Mouse (Mus musculus) spleen, postnatal 4 days (tissue): ENCODE results near the gene Palld.

Experiments
- DNase-seq, 2 experiments: peaks; one replicate each; pipeline ENCODE4 v3.0.0; 2022; ENCODE audit warnings: low spot score in 2 of 2

Gene Palld

DNA sequence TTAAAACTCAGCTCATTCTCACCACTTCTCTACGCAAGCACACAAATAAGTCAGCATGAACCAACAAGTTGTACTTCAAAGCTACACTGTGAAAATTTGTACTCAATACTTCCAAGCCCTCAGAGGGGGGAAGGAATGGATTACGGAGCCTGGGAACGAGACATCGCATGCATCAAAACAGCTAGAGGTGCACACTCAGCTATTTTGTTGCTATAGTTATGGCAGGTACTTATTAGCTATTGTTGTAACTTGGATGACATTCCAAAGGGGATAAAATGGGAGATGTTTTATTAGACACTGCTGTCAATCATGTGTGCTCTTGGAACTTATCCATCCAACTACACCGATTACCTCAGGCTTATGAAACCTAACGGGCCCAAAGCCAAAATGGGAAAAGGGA lies 171.8 kb downstream of the Palld start:
- no peak for DNase-seq

DNA sequence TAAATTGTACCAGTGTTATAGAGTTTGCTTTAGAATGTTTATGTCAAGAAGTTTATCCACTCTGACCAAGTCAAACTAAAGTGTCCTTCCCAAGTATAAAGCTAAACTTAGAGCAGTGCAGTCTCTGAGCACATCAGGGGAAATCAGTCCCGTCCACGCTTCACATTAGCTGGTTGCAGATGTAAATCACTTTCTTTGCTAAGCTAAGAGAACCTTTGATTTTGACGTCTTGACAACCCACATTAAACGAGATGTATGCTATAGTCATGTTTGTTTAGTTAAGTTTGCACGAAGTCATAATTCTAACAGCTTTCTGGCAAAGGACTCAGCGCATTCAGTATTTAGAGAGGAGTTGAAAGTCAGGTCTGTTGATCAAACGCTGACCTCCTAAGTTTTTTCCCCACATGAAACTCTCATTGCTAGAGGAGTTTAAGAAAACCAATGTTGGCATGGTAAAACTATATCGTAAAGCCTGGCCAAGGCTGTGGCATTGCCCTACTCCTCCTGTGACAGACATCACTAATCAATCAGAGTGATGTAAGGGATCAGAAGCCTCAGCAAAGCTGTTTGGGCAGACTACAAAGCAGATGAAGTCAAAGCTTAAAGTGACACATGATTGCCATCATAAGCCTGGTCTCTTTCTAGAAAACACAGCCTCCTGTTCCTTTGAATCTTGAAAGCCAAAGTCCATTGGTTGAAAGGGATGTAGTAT lies 177.0 kb downstream of the Palld start:
- DNase-seq, result no peak

DNA sequence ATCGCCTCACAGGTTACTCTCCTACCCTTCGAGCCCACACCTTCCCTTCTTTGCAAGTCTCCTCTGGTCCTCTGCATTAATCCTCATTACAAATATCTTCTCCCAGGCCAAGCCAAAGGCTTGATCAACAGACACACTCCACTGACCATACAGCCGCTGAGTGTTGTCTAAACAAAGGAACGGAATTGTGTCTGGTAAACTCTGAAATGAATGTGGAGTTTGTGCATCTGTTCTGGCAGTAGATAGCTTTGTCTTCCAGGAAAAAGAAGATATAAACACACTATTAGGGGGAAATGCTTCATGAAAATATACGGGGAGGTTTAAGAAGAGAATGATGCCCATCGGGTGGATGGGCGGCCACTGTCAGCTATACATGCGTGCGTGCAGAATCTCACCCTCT lies 180.3 kb downstream of the Palld start:
- DNase-seq, result no peak

DNA sequence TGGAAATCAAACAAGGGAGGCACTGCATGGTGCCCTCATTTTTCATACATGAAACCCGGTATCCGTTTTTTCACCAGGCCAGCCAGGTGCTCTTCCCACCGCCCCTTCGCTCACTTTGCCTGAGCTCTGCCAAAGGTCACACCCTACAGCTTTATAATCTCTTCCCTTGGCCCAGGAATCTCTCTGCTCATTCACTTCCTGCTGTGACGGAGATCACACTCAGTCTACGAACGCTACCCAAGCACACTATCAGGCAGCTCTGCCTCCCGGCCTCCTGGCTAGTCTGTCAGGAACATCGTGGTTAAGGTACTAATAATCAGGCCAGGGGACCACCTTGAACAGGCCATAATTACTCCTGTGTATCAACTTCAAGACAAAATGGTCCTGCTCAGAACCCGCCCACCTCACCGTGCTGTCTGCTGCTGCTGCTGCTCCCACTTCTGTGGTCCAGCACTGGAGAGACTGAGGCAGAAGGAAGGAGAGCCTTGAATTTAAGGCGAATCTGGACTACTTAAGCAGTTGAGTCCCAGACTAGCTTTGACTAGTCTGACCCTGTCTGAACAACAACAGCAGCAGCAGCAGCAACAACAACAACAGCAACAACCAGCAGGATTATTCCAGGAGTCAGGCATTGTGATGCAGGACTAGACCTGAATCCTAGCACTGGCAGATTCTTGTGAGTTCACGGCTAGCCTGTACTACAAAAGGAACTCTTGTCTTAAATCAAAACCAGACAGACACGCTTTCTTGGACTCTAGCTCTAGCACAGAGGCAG lies 187.0 kb downstream of the Palld start:
- no peak for DNase-seq

DNA sequence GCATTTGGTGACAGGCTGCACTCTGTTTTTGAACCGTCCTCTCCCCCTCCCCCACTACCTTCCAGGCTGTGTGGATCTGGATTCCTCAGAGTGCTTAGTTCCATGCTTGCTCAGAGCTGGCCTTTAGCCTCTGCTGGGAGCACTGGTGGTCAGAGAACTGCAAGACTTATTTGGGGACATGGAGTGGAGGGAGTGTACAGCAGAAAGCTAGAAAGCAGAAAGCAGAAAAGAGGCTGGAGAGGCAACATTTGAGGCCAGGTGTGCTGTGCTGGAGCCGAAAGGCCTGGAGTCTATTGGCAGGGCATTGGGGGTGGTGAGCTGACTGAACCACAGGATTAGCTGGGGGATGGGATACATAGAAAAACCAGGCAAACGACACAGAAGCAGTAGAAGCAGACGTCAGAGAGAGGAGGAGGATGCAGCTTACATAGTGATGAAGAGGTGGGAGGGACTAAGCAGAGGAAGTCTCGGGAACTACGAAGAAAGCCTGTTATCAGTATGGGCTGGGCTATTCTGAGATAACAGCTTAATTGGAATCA lies 188.1 kb downstream of the Palld start:
- no peak for DNase-seq

DNA sequence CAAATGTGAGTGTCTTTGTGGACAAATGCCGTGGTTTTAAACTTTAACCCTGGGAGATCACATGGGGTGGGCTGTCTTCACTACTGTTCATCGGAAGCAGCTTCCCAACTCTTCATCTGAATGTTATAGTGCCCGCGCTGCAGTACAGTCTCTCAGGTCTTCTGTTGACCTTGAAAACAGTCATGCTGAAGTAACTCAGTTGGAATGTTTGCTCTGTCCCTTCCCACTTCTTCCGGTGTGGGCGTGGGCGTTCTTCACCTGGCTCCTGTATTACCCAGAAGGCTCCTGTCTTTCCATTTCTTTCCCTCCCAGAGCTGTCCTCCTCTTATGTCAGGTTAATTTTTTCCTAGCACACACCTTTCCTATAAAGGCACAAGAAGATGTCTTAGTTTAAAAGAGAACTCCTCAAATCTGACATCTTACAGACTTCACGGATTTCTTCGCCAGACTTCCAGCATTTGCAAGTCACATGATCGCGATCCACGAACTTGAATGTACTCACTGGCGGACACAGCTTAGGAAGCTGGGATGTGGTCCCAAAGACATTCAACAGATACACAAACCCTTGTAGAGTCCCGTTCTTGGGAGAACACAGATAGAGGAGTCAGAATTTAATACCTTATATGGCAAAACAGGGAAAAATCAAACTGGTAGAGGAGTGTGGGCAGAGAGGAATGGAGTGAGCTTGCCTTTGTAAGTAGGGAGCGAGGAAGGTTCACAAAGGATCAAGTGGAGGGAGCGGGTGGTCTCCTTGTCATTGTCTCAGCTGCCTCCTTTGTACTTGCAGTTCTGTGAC lies 189.1 kb downstream of the Palld start:
- DNase-seq, result no peak

DNA sequence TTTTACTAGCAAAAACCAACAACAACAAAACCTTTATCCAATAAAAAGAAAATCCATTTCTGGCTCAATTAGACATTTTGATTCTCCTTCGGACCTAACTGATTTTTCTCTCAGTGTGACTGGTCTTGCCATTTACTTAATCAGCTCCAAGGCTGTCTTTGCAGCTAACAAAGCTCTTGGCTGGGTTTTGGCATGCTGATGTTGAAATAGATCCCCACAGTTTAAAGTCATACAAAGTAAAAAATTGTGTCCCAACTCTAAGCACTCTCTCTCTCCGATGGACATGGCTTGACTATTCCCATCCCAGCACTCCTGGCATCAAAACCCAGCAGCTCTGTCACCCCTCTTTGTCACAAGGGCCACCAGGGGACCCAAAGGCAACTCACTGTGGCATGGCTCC lies 190.1 kb downstream of the Palld start:
- DNase-seq, result no peak

DNA sequence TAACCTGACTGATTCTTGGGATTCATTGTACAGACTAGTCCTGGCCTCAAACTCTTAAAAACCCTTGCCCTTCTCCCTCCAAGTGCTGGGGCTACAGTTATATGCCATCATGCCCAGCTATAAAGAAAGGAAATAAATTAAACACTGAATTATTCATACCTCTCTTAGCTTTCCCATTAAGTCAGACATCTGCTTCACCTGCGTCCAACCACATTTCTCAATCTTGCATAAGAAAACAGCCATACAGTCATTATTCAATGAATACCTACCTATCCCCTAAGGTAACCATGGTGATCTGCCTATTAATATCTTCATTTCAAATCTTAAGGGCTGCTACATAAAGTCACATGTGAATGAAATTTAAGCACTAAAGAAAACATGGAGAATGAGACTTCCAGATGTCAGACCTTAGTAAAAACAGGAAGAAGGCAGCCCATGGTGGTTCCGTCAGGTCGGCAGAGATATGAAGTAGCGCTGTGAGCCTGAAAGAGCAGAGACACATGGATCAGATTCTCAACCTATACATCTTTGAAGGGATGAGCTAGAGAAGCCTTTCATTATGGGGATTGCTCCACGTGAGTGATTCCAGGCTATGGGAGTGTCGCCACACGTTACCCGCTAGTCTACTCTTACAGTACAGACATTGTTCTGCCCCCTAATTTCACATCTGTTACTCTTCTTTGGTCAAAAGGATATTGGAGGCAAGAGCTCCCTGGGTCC lies 193.7 kb downstream of the Palld start:
- DNase-seq, result no peak

DNA sequence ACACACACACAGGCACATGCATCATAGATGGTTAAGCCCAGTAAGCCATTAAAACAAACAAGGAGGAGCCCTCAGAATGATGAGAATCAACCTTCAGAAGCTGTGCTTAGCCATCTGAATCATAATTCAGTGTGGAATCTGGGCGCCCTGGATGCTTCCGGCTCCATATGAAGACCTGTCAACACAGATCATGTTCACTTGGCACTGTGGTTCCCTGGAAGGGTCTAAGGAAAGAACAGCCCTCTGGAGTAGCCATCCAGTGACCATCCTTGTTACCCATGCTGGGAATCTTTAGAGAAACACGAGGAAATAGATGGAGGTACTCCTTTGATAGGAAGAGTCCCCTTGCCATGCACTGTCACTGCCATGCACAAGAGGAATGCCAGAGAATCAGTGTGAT lies 197.0 kb downstream of the Palld start:
- DNase-seq, result no peak

DNA sequence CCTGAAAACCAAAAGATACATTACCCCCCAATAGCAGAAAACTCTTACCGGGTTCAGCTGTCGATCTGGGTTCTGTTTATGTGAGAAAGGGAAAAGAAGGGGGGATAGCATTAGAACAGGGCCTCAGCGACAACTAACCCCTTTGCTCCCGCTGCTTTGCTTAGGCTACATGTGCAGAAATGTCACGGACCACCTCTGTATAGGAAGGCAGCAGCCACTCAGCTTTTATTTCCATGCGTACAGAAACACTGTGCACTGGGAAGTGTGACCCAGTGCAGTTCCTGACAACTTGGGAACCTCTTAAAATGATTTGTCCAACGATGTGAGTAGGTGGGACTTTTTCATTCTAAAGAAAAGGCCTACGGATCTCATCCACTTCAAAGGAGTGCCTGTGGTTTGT lies 200.4 kb downstream of the Palld start:
- no peak for DNase-seq

DNA sequence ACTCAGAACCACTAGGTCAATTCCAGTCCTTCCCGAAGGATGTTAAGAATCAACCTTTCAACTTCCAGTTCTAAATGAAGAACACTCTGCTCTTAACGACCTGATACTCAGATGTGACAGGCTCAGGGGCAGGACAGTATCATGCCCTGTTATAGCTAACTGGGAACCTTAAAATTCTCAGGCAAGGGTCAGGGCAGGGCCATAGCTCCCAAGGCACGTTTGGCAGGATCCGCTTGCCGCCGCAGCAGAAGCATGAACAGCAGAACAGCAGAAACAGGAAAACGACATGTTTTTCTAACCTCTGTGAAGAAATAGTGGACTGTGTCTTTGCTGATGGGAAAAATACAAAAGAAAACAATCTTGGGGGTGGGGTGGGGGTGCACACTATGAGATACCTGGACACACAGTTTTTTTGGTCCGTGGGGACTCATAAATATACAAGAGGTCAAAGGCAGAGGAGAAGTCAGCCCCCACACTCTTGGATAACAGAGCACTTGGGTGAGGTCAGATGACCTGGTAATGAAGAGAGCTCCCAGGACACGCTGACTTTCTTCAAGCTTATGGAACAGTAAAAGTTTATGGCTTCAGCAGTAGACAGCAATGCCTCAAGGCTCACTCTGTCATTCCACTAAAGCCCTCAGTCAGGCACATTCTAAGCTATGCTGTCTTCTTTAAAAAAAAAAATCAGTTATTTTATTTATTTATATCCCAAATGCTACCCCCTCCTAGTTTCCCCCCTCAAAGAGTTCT lies 201.4 kb downstream of the Palld start:
- no peak for DNase-seq

DNA sequence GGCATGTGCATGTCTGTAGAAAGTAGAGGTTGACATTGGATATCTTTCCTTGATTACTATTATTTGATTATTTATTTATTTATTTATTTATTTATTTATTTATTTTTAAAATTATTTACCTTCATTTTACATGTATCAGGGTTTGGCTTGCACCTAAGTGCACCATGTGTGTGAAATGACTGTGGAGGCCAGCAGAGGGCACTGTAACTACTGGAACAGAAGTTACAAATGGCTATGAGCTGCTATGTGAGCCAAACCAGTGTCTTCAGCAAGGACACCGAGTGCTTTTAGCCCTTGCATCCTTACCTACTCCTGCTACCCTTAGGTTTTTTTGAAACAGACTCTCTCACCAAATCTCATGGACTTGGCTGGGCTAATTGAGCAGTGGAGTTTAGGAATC lies 202.2 kb downstream of the Palld start:
- no peak for DNase-seq

DNA sequence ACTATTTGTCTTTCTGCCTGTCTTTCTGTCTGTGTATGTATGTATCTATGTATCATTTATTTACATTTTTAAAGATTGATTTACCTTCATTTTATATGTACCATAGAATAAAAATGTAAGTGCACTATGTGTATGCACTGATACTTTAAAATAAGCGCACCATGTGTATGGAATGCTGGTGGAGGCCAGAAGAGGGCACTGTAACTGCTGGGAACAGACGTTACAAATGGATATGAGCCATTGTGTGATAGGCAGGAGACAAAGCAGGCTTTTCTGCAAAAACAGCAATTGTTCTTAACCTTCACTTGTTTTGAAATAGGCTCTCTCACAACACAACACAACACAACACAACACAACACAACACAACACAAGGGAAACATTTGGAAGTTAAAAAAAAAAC lies 203.5 kb downstream of the Palld start:
- no peak for DNase-seq

DNA sequence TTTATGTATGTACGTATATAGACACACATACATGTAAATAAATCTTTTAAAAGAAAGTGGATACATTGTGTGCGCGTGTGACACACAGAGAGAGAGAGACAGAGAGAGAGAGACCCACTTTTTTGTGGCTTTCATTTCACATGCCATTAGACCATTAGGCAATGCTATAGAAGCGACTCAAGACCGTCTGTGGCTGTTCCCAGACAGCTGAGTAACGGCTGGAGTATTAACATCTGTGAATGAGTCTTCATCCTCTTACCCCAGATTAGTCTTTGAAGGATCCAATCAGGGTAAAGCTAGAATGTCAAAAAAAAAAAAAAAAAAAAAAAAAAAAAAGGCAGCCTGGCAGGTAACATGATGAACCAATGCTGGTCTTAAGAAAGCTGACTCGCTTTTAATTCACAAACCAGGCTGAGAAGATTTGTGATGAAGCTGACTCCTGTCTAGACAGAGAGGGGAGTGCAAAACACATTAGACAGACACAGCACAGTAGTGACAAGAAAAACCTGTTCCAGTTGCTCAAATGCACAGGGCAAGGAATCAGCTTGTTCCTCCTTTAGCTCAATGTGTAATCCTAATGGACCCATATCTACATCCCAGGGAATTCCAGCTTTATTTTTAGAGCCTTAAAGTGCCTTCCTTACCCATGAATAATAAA lies 204.6 kb downstream of the Palld start:
- no peak for DNase-seq

DNA sequence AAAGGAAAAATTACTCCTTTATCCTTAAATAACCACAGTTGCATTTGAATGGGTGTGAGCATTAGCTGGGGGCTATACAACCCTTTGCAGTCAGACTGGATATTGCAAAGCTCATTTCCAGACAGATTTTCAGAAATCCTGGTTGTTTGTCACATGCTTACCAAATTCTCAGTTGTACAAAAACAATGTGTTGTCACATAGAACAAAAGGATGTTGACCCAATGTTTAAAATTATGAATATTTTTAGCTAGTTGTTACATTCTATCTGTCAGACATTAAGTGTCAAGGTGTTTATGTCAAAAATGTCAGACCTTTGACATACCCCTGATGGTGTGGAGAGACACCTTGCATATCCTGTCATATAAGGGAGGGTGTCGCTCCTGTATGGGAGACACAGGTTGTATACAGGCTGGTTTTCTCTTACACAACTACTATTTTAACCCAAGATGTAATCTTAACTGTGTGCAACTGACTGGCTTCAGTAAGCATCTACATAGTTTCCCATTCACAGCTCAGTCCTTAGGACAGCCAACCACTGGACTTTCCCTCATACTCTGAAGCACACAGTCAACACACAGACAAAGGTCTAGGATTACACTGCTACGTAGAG lies 205.5 kb downstream of the Palld start:
- DNase-seq, result no peak

DNA sequence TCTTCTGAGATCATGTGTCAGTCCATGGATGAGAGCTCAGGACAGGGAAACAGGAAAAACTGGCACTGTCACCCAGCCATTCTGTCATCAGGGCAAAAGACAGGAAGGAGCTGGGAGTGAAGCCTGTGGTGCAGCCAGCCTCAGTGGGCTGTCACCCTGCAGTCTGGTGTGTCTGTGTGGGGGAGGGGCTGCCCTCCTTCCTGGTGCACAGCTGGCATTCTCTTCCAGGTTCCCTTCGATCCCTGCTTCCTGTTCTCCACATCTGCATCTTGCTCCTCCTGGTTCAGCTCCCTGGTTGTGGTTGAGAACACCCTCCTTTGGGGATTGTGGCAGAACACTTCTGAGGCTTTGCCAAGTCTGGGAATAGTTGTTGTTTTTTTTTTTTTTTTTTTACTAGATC lies 207.1 kb downstream of the Palld start:
- DNase-seq, result no peak

DNA sequence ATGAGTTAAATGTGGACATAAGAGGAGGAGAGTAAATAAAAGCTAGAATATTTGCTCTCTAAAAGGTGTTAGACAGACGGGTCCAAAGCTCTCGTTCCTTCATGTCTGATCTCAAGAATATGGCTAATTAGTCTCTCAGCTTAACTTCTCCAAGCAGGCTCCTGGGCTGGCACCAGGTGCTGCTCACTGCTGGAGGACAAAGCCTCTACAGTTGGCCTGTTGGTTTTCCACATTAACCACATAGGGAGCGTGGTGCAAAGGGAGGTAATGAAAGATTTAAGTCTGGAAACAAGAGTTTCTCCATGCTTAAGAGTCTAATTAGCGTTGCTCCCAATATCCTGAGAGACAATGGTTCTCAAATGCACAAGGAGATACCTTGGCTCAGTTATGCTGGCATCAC lies 209.6 kb downstream of the Palld start:
- DNase-seq, result no peak

DNA sequence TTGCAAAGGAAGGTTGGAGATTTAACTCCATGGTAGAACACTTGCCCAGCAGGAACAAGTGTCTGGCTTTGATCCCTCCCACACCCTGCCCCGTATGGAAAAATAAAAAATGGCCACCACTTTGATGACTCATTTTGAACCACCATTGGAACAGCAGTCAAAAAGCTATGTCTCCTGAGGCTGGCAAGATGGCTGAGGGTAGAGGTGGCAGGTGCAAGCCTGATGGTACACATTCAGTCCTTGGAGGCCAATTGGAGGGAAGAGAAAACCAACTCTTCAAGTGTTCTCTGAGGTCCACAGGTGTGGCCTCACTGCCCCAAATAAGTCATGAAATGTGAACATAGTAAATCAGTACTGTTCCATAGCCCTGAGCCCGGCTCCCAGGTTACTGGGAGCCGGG lies 210.4 kb downstream of the Palld start:
- DNase-seq, result no peak

DNA sequence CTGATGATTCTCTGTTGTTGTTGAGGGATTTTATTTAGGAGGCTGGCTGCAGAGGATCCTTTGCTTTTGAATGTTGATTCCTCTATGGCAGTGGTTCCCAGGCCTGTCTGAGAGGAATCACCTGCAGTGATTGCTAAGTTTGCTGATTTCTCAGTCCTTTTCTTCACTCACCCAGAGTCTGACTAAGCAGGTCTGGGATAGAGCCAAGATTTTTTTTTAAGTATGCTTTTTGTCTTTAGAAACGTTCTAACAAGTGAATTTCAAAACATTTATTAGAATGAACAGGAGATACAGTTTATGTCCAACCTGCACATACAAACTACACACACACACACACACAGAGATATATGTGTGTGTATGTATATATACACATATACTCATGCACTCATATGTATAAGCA lies 211.1 kb downstream of the Palld start:
- DNase-seq, result no peak

DNA sequence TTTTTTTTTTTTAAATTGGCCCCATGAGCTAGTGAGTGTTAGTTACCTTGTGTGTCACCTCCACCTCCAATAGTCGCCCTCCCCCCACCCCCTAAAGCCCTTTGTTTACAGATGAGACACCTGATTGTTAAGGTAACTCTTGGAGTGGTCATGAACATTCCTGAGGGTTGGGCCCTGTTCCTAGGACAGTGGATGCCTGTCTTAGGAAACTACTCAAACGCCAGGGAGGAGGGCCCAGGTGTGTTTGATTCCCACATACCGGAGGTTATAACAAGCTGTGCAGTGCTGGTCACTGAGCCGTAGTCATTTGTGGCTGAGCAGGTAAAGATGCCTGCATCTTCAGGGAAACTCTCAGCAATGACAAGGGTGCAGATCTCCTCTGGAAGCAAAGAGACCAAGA lies 215.4 kb downstream of the Palld start:
- DNase-seq, result no peak
